Mouse (Mus musculus): ENCODE results near the gene Zc3h12c. TPM values are rescaled to one million over a fixed set of nuclear protein-coding genes. Genes with fewer than 3 reads are reported as not detected.
"Not testable (repeated sequence)": the region's sequence is repeated elsewhere in the genome, so short reads cannot be mapped to it uniquely, and the experiment has no call there.

The Zc3h12c gene
- total and polyA plus RNA-seq, 2 experiments from 2014 or later = 1.8 to 9.8 TPM

DNA sequence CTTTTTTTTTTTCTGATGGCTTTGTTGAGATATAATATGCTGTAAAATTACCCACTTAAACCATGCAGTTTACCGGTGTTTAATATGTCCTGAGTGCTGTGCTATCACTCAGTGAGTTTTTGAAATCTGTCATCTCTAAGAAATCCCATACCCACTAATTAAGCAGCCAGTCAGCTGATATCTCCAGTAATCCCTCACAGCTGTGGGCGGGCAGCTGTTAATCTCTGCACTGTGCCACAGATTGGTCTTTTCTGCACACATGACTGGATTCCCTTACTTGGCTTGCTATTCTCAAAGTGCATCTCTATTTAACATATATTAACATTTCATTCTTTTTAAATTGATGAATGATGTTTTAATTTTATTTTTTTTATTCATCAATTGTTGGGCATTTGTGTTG is 92.3 kb downstream of the Zc3h12c start:
- no peaks in the 10 kb centered on the region for H3K4me1 ChIP-seq (ENCODE audit: control insufficient read depth, insufficient read depth)
- H3K27ac ChIP-seq (ENCODE audit: low read depth) = no peak overlapping the region
- TF ChIP-seq CTCF (IDR thresholded peaks at IDR 0.05; ENCODE audit: low read depth) (no peak), EP300 (IDR thresholded peaks at IDR 0.05; ENCODE audit: low read depth) (no peak)
- peaks cover 72% of the 10 kb centered on the region for H3K36me3 ChIP-seq (replicated peaks; ENCODE audit: control insufficient read depth, insufficient read depth, low read length)
- DNase-seq (ENCODE audit: low spot score) = no peak
- no peak overlapping the region for H3K4me2 ChIP-seq (ENCODE audit: low read depth, low read length)
- H3K9me3 ChIP-seq (replicated peaks; ENCODE audit: control insufficient read depth, low read length) = no peaks in the 10 kb centered on the region
- ATAC-seq (ENCODE audit: insufficient read depth, low read depth) = no peak
- no peak overlapping the region for H3K9ac ChIP-seq (replicated peaks; ENCODE audit: low read depth, low read length)
- no peaks in the 10 kb centered on the region for H3K27me3 ChIP-seq (ENCODE audit: control insufficient read depth, insufficient read depth, low read length)
- no peak overlapping the region for H3K4me3 ChIP-seq (ENCODE audit: low read depth, low read length)
- WGBS = 78% methylated on average over 2 of the region's 2 CpGs

DNA sequence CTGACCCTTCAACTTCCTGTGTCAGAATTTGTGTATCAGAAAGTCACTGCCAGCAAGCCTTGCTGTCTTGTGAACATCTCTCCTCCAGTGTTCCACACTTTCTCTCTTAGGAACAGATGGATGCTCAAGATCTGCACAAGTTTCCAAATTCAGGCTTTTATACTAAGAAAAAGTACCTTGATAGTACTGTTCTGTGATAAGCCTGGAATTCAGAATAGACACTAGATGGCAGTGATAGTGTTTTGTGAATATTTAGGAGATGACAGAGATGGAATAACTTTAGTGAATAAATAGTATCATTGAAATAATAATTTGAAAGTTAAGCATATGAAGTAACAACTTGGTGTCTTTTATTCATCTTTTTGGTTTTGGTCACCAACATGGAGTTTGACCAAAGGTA is 96.2 kb downstream of the Zc3h12c start:
- H3K27me3 ChIP-seq (ENCODE audit: control insufficient read depth, insufficient read depth, low read length) = no peaks in the 10 kb centered on the region
- H3K27ac ChIP-seq (ENCODE audit: low read depth) = no peak overlapping the region
- TF ChIP-seq CTCF (IDR thresholded peaks at IDR 0.05; ENCODE audit: low read depth) (no peak), EP300 (IDR thresholded peaks at IDR 0.05; ENCODE audit: low read depth) (no peak)
- no peaks in the 10 kb centered on the region for H3K4me1 ChIP-seq (ENCODE audit: control insufficient read depth, insufficient read depth)
- H3K36me3 ChIP-seq (replicated peaks; ENCODE audit: control insufficient read depth, insufficient read depth, low read length) = peaks cover 79% of the 10 kb centered on the region
- no peak overlapping the region for H3K9ac ChIP-seq (replicated peaks; ENCODE audit: low read depth, low read length)
- ATAC-seq (ENCODE audit: insufficient read depth, low read depth) (no peak), DNase-seq (ENCODE audit: low spot score) (no peak)
- H3K4me2 ChIP-seq (ENCODE audit: low read depth, low read length) = no peak overlapping the region
- H3K4me3 ChIP-seq (ENCODE audit: low read depth, low read length) = no peak overlapping the region
- H3K9me3 ChIP-seq (replicated peaks; ENCODE audit: control insufficient read depth, low read length) = no peaks in the 10 kb centered on the region

DNA sequence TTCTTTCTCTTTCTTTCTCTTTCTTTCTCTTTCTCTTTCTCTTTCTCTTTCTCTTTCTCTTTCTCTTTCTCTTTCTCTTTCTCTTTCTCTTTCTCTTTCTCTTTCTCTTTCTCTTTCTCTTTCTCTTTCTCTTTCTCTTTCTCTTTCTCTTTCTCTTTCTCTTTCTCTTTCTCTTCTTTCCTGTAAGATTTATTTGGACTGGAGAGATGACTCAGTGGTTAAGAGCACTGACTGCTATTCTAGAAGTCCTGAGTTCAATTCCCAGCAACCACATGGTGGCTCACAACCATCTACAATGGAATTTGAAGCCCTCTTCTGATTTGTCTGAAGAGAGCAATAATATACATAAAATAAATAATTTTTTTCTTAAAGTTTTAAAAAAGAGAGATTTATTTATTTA is 97.0 kb downstream of the Zc3h12c start:
- peaks cover 79% of the 10 kb centered on the region for H3K36me3 ChIP-seq (replicated peaks; ENCODE audit: control insufficient read depth, insufficient read depth, low read length)
- not testable (repeated sequence) for H3K27ac ChIP-seq (ENCODE audit: low read depth); H3K4me3 ChIP-seq (ENCODE audit: low read depth, low read length); H3K27me3 ChIP-seq (ENCODE audit: control insufficient read depth, insufficient read depth, low read length); ATAC-seq (ENCODE audit: insufficient read depth, low read depth); H3K4me1 ChIP-seq (ENCODE audit: control insufficient read depth, insufficient read depth); H3K4me2 ChIP-seq (ENCODE audit: low read depth, low read length); H3K9me3 ChIP-seq (replicated peaks; ENCODE audit: control insufficient read depth, low read length); H3K9ac ChIP-seq (replicated peaks; ENCODE audit: low read depth, low read length); DNase-seq (ENCODE audit: low spot score)

DNA sequence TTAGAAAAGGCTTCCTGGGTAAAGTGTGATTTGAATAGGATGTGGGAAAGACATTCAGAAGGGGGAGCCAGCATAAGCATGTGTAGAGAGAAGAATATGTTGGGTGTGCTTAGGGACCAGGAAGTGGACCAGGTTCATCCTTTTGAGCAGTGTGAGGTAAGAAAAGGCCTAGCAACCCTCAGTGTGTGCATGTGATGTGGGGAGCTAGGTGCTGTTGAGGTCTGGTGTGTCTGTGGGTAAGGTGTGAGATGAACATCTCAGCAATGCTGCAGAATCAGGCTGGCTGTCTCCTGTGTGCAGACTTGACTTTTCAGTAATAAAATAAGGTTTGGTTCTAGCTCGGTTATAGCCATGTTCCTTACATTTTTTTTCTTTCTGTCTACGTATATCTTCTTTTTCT is 98.3 kb downstream of the Zc3h12c start:
- Histone ChIP-seq H3K4me1 (ENCODE audit: control insufficient read depth, insufficient read depth) (no peaks in the 10 kb centered on the region), H3K27ac (ENCODE audit: low read depth) (no peak overlapping the region), H3K4me2 (ENCODE audit: low read depth, low read length) (no peak overlapping the region), H3K9me3 (replicated peaks; ENCODE audit: control insufficient read depth, low read length) (no peaks in the 10 kb centered on the region), H3K4me3 (ENCODE audit: low read depth, low read length) (no peak overlapping the region), H3K27me3 (ENCODE audit: control insufficient read depth, insufficient read depth, low read length) (no peaks in the 10 kb centered on the region), H3K9ac (replicated peaks; ENCODE audit: low read depth, low read length) (no peak overlapping the region), H3K36me3 (replicated peaks; ENCODE audit: control insufficient read depth, insufficient read depth, low read length) (peaks cover 80% of the 10 kb centered on the region)
- ATAC-seq (ENCODE audit: insufficient read depth, low read depth) (no peak), DNase-seq (ENCODE audit: low spot score) (no peak)
- TF ChIP-seq CTCF (IDR thresholded peaks at IDR 0.05; ENCODE audit: low read depth) (no peak), EP300 (IDR thresholded peaks at IDR 0.05; ENCODE audit: low read depth) (no peak)
- WGBS = 91% methylated on average over 2 of the region's 2 CpGs

Small RNAs within 50 kb of the gene (microRNA-seq; reads per million reads assigned to microRNA genes)
- gene Gm27686 (not detected), gene Mir6244 (not detected)

Other genes with a start within 250 kb of the Zc3h12c start
- gene Fdx1, start 205.0 kb downstream of the Zc3h12c start, total RNA-seq (2014; rRNA removed; ENCODE audit: low replicate concordance) = 56.1 and 89.3 TPM in 2 replicates
- gene Fdx1, start 205.0 kb downstream of the Zc3h12c start, polyA plus RNA-seq (2015; fragmentation: Nextera tagmentation; extraction: Ambion mirVana) = 183 and 200 TPM in 2 replicates
- 105 and 118 TPM in 2 replicates for gene Rdx, start 121.4 kb downstream of the Zc3h12c start, total RNA-seq (2014; rRNA removed; ENCODE audit: low replicate concordance)
- 102 and 103 TPM in 2 replicates for gene Rdx, start 121.4 kb downstream of the Zc3h12c start, polyA plus RNA-seq (2015; fragmentation: Nextera tagmentation; extraction: Ambion mirVana)